Mouse (Mus musculus): ENCODE measurements at regions not wholly inside any gene's neighbourhood (a gene's known extent, or its start where the extent isn't known, plus 50 kb on each side); places are given as distances from the start of the nearest gene placed in this dataset.

- no peaks in the 10 kb centered on the region for H3K79me2 ChIP-seq (replicated peaks; ENCODE audit: control insufficient read depth, extremely low read depth, insufficient read depth, poor library complexity, severe bottlenecking)
Measured at GRCm38 (mm10) chr9:32928289-32929000, 292.4 kb downstream of the Ets1 start.

GRCm38 (mm10) chr9:32929331-32929730, 293.3 kb downstream of the Ets1 start:
- dilution Hi-C loops (cut with MboI; ENCODE audit: extremely low pct_ligation_motif_present, extremely low pct_unique_long_range_greater_than_20kb, low sequenced_read_pairs), result no loop called here
- H3K9me3 ChIP-seq (replicated peaks; ENCODE audit: low read length), result no peaks in the 10 kb centered on the region
- no peak for TF ChIP-seq CHD2 (IDR thresholded peaks at IDR 0.05; ENCODE audit: low read length)
- TF ChIP-seq EP300 (IDR thresholded peaks at IDR 0.05; ENCODE audit: low read length), result no peak
- no peak overlapping the region for H3K27ac ChIP-seq (ENCODE audit: insufficient read depth, low read depth)
- DNase-seq (ENCODE audit: extremely low read depth), result no peak
- no peaks in the 10 kb centered on the region for H3K36me3 ChIP-seq (replicated peaks in 1 of 2; ENCODE audit: control insufficient read depth in 1 of 2, insufficient read depth in 1 of 2, low read length in 1 of 2)
- no peak overlapping the region for H3K4me2 ChIP-seq (ENCODE audit: insufficient read depth, low read depth, poor library complexity, severe bottlenecking)
- no peak overlapping the region for H3K4me3 ChIP-seq (replicated peaks in 1 of 3; ENCODE audit: low read depth in 2 of 3, low read length in 2 of 3, poor library complexity in 1 of 3)
- no peaks in the 10 kb centered on the region for H3K27me3 ChIP-seq (replicated peaks)
- no peaks in the 10 kb centered on the region for H3K79me2 ChIP-seq (replicated peaks; ENCODE audit: control insufficient read depth, extremely low read depth, insufficient read depth, poor library complexity, severe bottlenecking)
- in situ Hi-C loops (cut with MboI; ENCODE audit: low pct_ligation_motif_present, low pct_unique_long_range_greater_than_20kb, low sequenced_read_pairs), result loop anchor here (25.0 kb wide), 1 partner anchor 217 kb away; no protein-coding TSS in a partner anchor
- H3K4me1 ChIP-seq (ENCODE audit: control insufficient read depth in 1 of 2, insufficient read depth in 2 of 2), result peaks cover 0 to 6% of the 10 kb centered on the region in 2 experiments; a peak in 2 of 4 replicates
- H3K9ac ChIP-seq (ENCODE audit: insufficient read depth, low read depth), result no peak overlapping the region

More at GRCm38 (mm10) chr9:32928289-32929000, 292.4 kb downstream of the Ets1 start:
- TF ChIP-seq ZNF384 (IDR thresholded peaks at IDR 0.05; ENCODE audit: low read depth, low read length), result peak; percentile 57
- TF ChIP-seq JUND (conservative IDR thresholded peaks at IDR 0.05; ENCODE audit: low read depth, low read length), result no peak
- H3K9ac ChIP-seq (ENCODE audit: insufficient read depth, low read depth), result no peak overlapping the region
- no peak overlapping the region for H3K4me3 ChIP-seq (replicated peaks in 1 of 3; ENCODE audit: low read depth in 2 of 3, low read length in 2 of 3, poor library complexity in 1 of 3)
- in situ Hi-C loops (cut with MboI; ENCODE audit: low pct_ligation_motif_present, low pct_unique_long_range_greater_than_20kb, low sequenced_read_pairs) (loop anchor here (25.0 kb wide), 1 partner anchor 216 kb away; no protein-coding TSS in a partner anchor), dilution Hi-C loops (cut with MboI; ENCODE audit: extremely low pct_ligation_motif_present, extremely low pct_unique_long_range_greater_than_20kb, low sequenced_read_pairs) (no loop called here)
- H3K9me3 ChIP-seq (replicated peaks; ENCODE audit: low read length), result no peaks in the 10 kb centered on the region
- no peak for DNase-seq (ENCODE audit: extremely low read depth)
- peaks cover 0 to 6% of the 10 kb centered on the region in 2 experiments; a peak in 2 of 4 replicates for H3K4me1 ChIP-seq (ENCODE audit: control insufficient read depth in 1 of 2, insufficient read depth in 2 of 2)
- H3K27me3 ChIP-seq (replicated peaks), result no peaks in the 10 kb centered on the region
- no peaks in the 10 kb centered on the region for H3K36me3 ChIP-seq (replicated peaks in 1 of 2; ENCODE audit: control insufficient read depth in 1 of 2, insufficient read depth in 1 of 2, low read length in 1 of 2)
- H3K27ac ChIP-seq (ENCODE audit: insufficient read depth, low read depth), result no peak overlapping the region
- H3K4me2 ChIP-seq (ENCODE audit: insufficient read depth, low read depth, poor library complexity, severe bottlenecking), result no peak overlapping the region

- Histone ChIP-seq H3K9ac (ENCODE audit: insufficient read depth, low read depth) (no peak overlapping the region), H3K4me1 (ENCODE audit: control insufficient read depth in 1 of 2, insufficient read depth in 2 of 2) (peaks cover 0 to 6% of the 10 kb centered on the region in 2 experiments; a peak in 2 of 4 replicates), H3K36me3 (replicated peaks in 1 of 2; ENCODE audit: control insufficient read depth in 1 of 2, insufficient read depth in 1 of 2, low read length in 1 of 2) (no peaks in the 10 kb centered on the region), H3K79me2 (replicated peaks; ENCODE audit: control insufficient read depth, extremely low read depth, insufficient read depth, poor library complexity, severe bottlenecking) (no peaks in the 10 kb centered on the region), H3K4me2 (ENCODE audit: insufficient read depth, low read depth, poor library complexity, severe bottlenecking) (no peak overlapping the region), H3K27me3 (replicated peaks) (no peaks in the 10 kb centered on the region), H3K4me3 (replicated peaks in 1 of 3; ENCODE audit: low read depth in 2 of 3, low read length in 2 of 3, poor library complexity in 1 of 3) (no peak overlapping the region), H3K27ac (ENCODE audit: insufficient read depth, low read depth) (no peak overlapping the region), H3K9me3 (replicated peaks; ENCODE audit: low read length) (no peaks in the 10 kb centered on the region)
- DNase-seq (ENCODE audit: extremely low read depth), result no peak
- TF ChIP-seq KAT2A (IDR thresholded peaks at IDR 0.05; ENCODE audit: insufficient replicate concordance, low read length) (no peak), RCOR1 (conservative IDR thresholded peaks at IDR 0.05; ENCODE audit: low read depth, low read length) (no peak), TCF12 (IDR thresholded peaks at IDR 0.05; ENCODE audit: low read depth, low read length) (no peak), MYC (IDR thresholded peaks at IDR 0.05; ENCODE audit: low read depth, low read length) (no peak), UBTF (IDR thresholded peaks at IDR 0.05; ENCODE audit: low read depth, low read length) (no peak), HCFC1 (IDR thresholded peaks at IDR 0.05; ENCODE audit: low read depth, low read length) (no peak), NRF1 (IDR thresholded peaks at IDR 0.05; ENCODE audit: low read depth, low read length) (no peak), GABPA (IDR thresholded peaks at IDR 0.05; ENCODE audit: insufficient replicate concordance, low read depth, low read length) (no peak), MEF2A (IDR thresholded peaks at IDR 0.05; ENCODE audit: borderline replicate concordance, low read depth, low read length) (no peak), JUND (conservative IDR thresholded peaks at IDR 0.05; ENCODE audit: low read depth, low read length) (no peak), POLR2AphosphoS2 (IDR thresholded peaks at IDR 0.05; ENCODE audit: low read depth, low read length) (no peak), CHD1 (IDR thresholded peaks at IDR 0.05; ENCODE audit: low read depth, low read length) (no peak), JUN (IDR thresholded peaks at IDR 0.05; ENCODE audit: insufficient read depth, low read depth, low read length) (no peak), EP300 (IDR thresholded peaks at IDR 0.05; ENCODE audit: low read length) (no peak), IRF4 (IDR thresholded peaks at IDR 0.05; ENCODE audit: low read depth, low read length) (no peak), MXI1 (IDR thresholded peaks at IDR 0.05; ENCODE audit: low read depth, low read length) (no peak), ZMIZ1 (IDR thresholded peaks at IDR 0.05; ENCODE audit: low read depth, low read length) (no peak), MAX (IDR thresholded peaks at IDR 0.05; ENCODE audit: low read length) (no peak), ZC3H11A (IDR thresholded peaks at IDR 0.05; ENCODE audit: low read depth, low read length) (no peak), SMC3 (IDR thresholded peaks at IDR 0.05; ENCODE audit: low read depth, low read length) (no peak)
- in situ Hi-C loops (cut with MboI; ENCODE audit: low pct_ligation_motif_present, low pct_unique_long_range_greater_than_20kb, low sequenced_read_pairs) (loop anchor here (25.0 kb wide), 1 partner anchor 218 kb away; no protein-coding TSS in a partner anchor), dilution Hi-C loops (cut with MboI; ENCODE audit: extremely low pct_ligation_motif_present, extremely low pct_unique_long_range_greater_than_20kb, low sequenced_read_pairs) (no loop called here)
Measured at GRCm38 (mm10) chr9:32929826-32930225, 293.8 kb downstream of the Ets1 start.
